Mouse (Mus musculus) limb, embryonic 11.5 days (tissue): Measurements from ENCODE around the gene Fcrl6. TPM values are rescaled to one million over a fixed set of nuclear protein-coding genes. Genes with fewer than 3 reads are reported as not detected.

ENCODE experiments used
- ATAC-seq: fragments of 200-750 bp; cut with Nextera tagmentation; 2 replicates; pipeline ENCODE4 v1.8.0; 2017; ENCODE audit warnings: low read depth; ENCODE audit not compliant: insufficient number of reproducible peaks, low FRiP score, low TSS enrichment
- DNase-seq: peaks from one replicate; pipeline ENCODE4 v3.0.0-alpha.2; 2015; ENCODE audit warnings: low spot score
- H3K27ac ChIP-seq: fragments of 300-500 bp; sonication (generic); replicated peaks from 2 replicates; pipeline ENCODE4 v1.5.1; 2014; ENCODE audit warnings: low read depth, mild to moderate bottlenecking, low read length
- H3K27me3 ChIP-seq: fragments of 300-500 bp; sonication (generic); 2 replicates; pipeline ENCODE4 v1.6.1; 2014; ENCODE audit warnings: mild to moderate bottlenecking, low read length, mixed read lengths; ENCODE audit not compliant: control insufficient read depth, insufficient read depth
- H3K36me3 ChIP-seq: fragments of 300-500 bp; sonication (generic); 2 replicates; pipeline ENCODE4 v1.6.1; 2014; ENCODE audit warnings: mild to moderate bottlenecking, low read length, moderate library complexity, mixed read lengths; ENCODE audit not compliant: control insufficient read depth, insufficient read depth
- H3K4me1 ChIP-seq: fragments of 300-500 bp; sonication (generic); 2 replicates; pipeline ENCODE4 v1.6.1; 2014; ENCODE audit warnings: low read length, mixed read lengths; ENCODE audit not compliant: control insufficient read depth, insufficient read depth
- H3K4me2 ChIP-seq: fragments of 300-500 bp; sonication (generic); 2 replicates; pipeline ENCODE4 v1.6.1; 2014; ENCODE audit warnings: low read depth, mild to moderate bottlenecking, moderate library complexity; ENCODE audit not compliant: severe bottlenecking
- H3K4me3 ChIP-seq: fragments of 300-500 bp; sonication (generic); 2 replicates; pipeline ENCODE4 v1.5.1; 2014; ENCODE audit warnings: low read depth, low read length
- H3K9ac ChIP-seq: fragments of 300-500 bp; sonication (generic); 2 replicates; pipeline ENCODE4 v1.6.1; 2014; ENCODE audit warnings: mild to moderate bottlenecking, low read length
- H3K9me3 ChIP-seq: fragments of 300-500 bp; sonication (generic); 2 replicates; pipeline ENCODE4 v1.6.1; 2016; ENCODE audit warnings: low read length; ENCODE audit not compliant: control insufficient read depth
- WGBS: fragments of 180-500 bp; shearing (Covaris S2); extraction: QIAGEN DNeasy Blood & Tissue Kit; methylation state at CpG from one replicate; pipeline ENCODE4 v1.1.7; 2014; 5-methylcytosine and 5-hydroxymethylcytosine counted together
- polyA plus RNA-seq: library from polyadenylated mRNA; unstranded; fragments of >200 nt; fragmentation: Nextera tagmentation; extraction: Ambion mirVana; gene quantifications from 2 replicates; pipeline ENCODE4 v1.2.1, GENCODE M21; 2014

Fcrl6 gene
- polyA plus RNA-seq, 1 experiment from 2014 or later, result 1.1 TPM

DNA sequence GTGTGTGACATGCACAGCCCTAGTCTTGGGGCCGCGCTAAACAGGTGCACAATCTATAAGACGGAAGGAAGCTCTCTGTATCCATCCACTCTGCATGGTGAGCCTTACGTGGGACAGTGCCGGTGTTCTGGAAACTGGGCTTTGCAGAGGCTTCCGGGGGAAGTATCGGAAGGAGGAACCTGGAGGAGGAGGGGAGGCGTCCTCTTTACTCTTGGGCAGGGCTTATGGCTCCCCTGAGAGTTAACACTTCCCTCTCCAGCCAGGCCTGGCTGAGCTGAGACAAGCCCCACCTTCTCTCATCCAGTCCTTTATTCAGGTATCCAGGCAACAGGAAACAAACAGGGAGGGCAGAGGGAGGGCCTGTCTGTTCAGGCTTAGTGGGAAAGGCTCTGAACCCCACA lies 51.8 kb downstream of the Fcrl6 start:
- no peaks in the 10 kb centered on the region for H3K36me3 ChIP-seq
- H3K4me2 ChIP-seq, result peak overlapping the region; percentile 60
- DNase-seq (peak; percentile 59), ATAC-seq (peak; percentile 70)
- no peak overlapping the region for H3K27ac ChIP-seq
- H3K9me3 ChIP-seq, result no peaks in the 10 kb centered on the region
- H3K27me3 ChIP-seq, result no peaks in the 10 kb centered on the region
- under 1% methylated on average over 8 of the region's 8 CpGs for WGBS
- peak overlapping the region; percentile 25; the same call in 1 of the 2 replicates for H3K4me3 ChIP-seq
- no peak overlapping the region for H3K9ac ChIP-seq
- H3K4me1 ChIP-seq, result peaks cover 22% of the 10 kb centered on the region

- no peaks in the 10 kb centered on the region for H3K36me3 ChIP-seq
- no peaks in the 10 kb centered on the region for H3K9me3 ChIP-seq
- ATAC-seq, result no peak
- peak overlapping the region; percentile 60; the same call in 1 of the 2 replicates for H3K4me2 ChIP-seq
- no peak overlapping the region for H3K27ac ChIP-seq
- 4% methylated on average over 8 of the region's 8 CpGs for WGBS
- H3K4me3 ChIP-seq, result no peak overlapping the region
- no peak overlapping the region for H3K9ac ChIP-seq
- no peaks in the 10 kb centered on the region for H3K27me3 ChIP-seq
- DNase-seq, result no peak
- H3K4me1 ChIP-seq, result peaks cover 22% of the 10 kb centered on the region
Observed at GRCm38 (mm10) chr1:172549717-172550116, 52.6 kb downstream of the Fcrl6 start.

DNA sequence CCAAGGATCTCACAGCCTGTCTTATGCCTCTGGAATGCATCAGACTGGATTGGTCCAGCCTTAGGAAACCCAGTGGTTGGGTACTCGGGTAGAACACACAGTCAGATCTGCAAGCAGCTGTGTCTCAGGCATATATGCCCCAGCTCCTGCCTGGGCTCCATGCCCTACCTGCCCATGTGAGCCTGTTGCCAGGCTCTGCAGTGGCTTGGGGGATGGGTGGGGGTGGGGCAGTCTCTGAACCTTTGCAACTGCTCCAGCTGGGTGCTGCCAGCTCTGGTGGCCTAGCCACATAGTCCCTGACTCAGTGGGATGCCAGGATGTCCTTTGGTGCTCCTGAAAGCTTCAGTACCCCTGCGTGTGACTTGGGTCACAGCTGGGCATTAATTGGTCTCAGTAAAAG lies 53.0 kb downstream of the Fcrl6 start:
- H3K27ac ChIP-seq, result no peak overlapping the region
- no peak overlapping the region for H3K9ac ChIP-seq
- no peaks in the 10 kb centered on the region for H3K9me3 ChIP-seq
- no peaks in the 10 kb centered on the region for H3K36me3 ChIP-seq
- no peak overlapping the region for H3K4me3 ChIP-seq
- 0 out of 2 replicates have a peak, but pooled peaks have one; percentile 18 for ATAC-seq
- DNase-seq, result no peak
- peaks cover 22% of the 10 kb centered on the region for H3K4me1 ChIP-seq
- 17% methylated on average over 2 of the region's 2 CpGs for WGBS
- no peak overlapping the region for H3K4me2 ChIP-seq
- H3K27me3 ChIP-seq, result no peaks in the 10 kb centered on the region

GRCm38 (mm10) chr1:172548501-172548900 lies 53.9 kb downstream of the Fcrl6 start:
- Histone ChIP-seq H3K27ac (no peak overlapping the region), H3K36me3 (no peaks in the 10 kb centered on the region), H3K4me3 (no peak overlapping the region), H3K9ac (no peak overlapping the region), H3K4me2 (no peak overlapping the region), H3K4me1 (peaks cover 22% of the 10 kb centered on the region), H3K27me3 (no peaks in the 10 kb centered on the region), H3K9me3 (no peaks in the 10 kb centered on the region)
- no peak for DNase-seq
- no peak for ATAC-seq
- WGBS, result 43% methylated on average over 7 of the region's 7 CpGs

Other genes with a start within 250 kb of the Fcrl6 start
- 12.4 and 12.6 TPM in 2 replicates for gene Pigm, start 226.0 kb downstream of the Fcrl6 start, polyA plus RNA-seq
- 0.25 TPM in 1 of 2 replicates, not detected in the other for gene Slamf9, start 127.2 kb downstream of the Fcrl6 start, polyA plus RNA-seq
- 52.7 and 53.1 TPM in 2 replicates for gene Igsf9, start 120.8 kb downstream of the Fcrl6 start, polyA plus RNA-seq
- 53.6 and 56.0 TPM in 2 replicates for gene Tagln2, start 102.5 kb downstream of the Fcrl6 start, polyA plus RNA-seq
- gene Cfap45, start 81.8 kb downstream of the Fcrl6 start, polyA plus RNA-seq, result 0.68 and 1.3 TPM in 2 replicates
- gene Vsig8, start 46.6 kb downstream of the Fcrl6 start, polyA plus RNA-seq, result 0.14 TPM in 1 of 2 replicates, not detected in the other
- 0.08 and 0.18 TPM in 2 replicates for gene Slamf8, start 12.0 kb downstream of the Fcrl6 start, polyA plus RNA-seq
- gene Dusp23, start 30.4 kb upstream of the Fcrl6 start, polyA plus RNA-seq, result 13.1 and 13.8 TPM in 2 replicates
- not detected in 2 replicates for gene Crp, start 95.5 kb upstream of the Fcrl6 start, polyA plus RNA-seq